Mouse (Mus musculus): ENCODE results near the gene Gm340. TPM values are rescaled to one million over a fixed set of nuclear protein-coding genes. Genes with fewer than 3 reads are reported as not detected.

The Gm340 gene
- 10 to 100 TPM in 1 of 2 experiments, 1 to 10 TPM in 1; 9.4 to 11.4 TPM for total RNA-seq (2021)
- long read RNA-seq: 0 reads

GRCm38 (mm10) chr19:41581706-41582420, at the start of gene Gm340:
TSS of gene Gm340 (plus strand) at chr19:41582370.
- peak in 1 of 2 experiments; percentile 7 for DNase-seq (ENCODE audit: low spot score in 2 of 2)

DNA sequence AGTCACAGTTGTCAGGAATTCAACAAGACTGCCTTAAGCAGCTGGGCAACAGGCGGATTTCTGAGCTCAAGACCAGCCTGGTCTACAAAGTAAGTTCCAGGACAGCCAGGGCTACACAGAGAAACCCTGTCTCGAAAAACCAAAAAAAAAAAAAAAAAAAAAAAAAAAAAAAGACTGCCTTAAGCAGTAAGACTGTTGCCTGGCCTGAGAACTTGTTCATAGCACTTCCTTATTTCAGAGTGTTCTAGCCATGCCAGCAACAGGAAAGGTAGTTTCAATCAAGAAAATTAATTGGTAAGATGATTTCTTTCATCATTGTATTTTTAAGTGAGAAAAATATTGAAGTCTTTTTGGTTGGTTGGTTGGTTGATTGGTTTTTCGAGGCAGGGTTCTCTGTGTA, 48.1 kb upstream of the Gm340 start:
- DNase-seq (ENCODE audit: low spot score in 2 of 2): no peak

- no peak for DNase-seq (ENCODE audit: low spot score in 2 of 2)
Measured at GRCm38 (mm10) chr19:41556981-41557380, 25.2 kb upstream of the Gm340 start.

- no peak for DNase-seq (ENCODE audit: low spot score in 2 of 2)
Measured at GRCm38 (mm10) chr19:41557491-41557890, 24.7 kb upstream of the Gm340 start.

GRCm38 (mm10) chr19:41558891-41559486, 23.2 kb upstream of the Gm340 start:
- DNase-seq (ENCODE audit: low spot score in 2 of 2): no peak

DNA sequence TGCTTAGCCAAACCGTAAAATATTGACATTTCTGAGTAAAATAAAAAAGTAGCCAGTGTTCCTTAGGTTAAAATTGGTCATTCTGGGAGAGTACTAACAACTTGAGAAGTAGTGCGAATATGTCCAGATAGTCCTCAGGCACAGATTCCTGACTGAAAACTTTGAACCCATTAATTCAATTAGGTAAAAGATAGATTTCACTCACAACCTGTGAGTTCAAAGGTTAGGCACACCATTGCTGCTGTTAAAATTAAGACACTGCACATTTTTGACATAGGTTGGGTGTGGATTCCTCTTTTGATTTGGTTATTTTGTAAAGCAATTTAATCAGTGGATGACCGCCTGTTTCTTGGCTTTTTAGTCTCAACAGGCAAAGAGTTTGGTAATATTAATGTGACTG, 21.3 kb upstream of the Gm340 start:
- no peak for DNase-seq (ENCODE audit: low spot score in 2 of 2)

- no peak for DNase-seq (ENCODE audit: low spot score in 2 of 2)
Measured at GRCm38 (mm10) chr19:41568791-41569190, 13.4 kb upstream of the Gm340 start.

- no peak for DNase-seq (ENCODE audit: low spot score in 2 of 2)
Measured at GRCm38 (mm10) chr19:41573700-41574099, 8.5 kb upstream of the Gm340 start.

DNA sequence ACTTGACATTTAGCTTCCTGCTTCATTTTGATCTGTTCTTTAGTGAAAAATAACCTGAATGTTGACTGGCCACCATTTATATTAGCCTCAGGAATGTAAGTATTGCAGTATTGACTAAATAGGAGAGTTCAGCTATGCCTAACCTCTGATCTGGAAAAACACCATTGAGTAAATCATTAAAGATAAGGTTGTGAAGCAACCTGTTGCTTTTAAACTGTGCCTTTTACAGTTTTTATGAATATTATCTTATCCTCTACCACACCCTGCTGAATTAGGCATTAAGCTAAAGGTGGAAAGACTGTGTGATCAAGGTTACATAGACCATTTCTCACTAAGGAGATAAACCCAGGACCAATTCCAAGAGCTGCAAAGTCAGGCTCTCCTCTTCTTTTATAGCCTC, 4.6 kb upstream of the Gm340 start:
- no peak for DNase-seq (ENCODE audit: low spot score in 2 of 2)

DNA sequence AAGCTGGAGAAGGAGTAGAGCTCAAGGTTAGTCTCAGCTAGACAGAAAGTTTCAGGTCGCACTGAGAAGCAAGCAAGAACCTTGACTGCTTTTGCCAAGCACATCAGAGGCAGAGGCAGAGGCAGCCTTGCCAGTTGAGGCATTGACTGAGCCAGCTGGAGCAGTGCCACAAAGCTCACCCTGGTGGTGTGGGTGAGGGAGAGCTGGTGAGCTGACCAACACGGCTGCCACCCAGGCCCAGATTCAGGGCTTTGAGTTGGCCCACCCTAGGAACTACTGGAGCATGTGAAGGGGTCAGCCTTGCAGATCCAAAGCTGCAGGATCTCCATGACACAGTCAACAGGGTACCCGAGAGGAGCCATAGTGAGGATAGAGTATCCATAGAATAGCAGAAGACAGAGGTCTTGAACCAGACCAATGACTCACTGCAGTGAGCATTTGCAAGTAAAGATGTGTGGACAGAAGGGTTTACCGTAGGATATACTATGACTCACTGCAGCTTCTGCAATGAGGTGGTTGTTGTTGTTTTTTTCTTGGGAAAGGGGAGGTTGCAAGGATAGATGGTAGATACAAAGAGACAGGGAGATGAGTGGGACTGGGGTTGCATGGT, 2.8 kb upstream of the Gm340 start:
- DNase-seq (ENCODE audit: low spot score in 2 of 2): peak in 1 of 2 experiments; percentile 40

DNA sequence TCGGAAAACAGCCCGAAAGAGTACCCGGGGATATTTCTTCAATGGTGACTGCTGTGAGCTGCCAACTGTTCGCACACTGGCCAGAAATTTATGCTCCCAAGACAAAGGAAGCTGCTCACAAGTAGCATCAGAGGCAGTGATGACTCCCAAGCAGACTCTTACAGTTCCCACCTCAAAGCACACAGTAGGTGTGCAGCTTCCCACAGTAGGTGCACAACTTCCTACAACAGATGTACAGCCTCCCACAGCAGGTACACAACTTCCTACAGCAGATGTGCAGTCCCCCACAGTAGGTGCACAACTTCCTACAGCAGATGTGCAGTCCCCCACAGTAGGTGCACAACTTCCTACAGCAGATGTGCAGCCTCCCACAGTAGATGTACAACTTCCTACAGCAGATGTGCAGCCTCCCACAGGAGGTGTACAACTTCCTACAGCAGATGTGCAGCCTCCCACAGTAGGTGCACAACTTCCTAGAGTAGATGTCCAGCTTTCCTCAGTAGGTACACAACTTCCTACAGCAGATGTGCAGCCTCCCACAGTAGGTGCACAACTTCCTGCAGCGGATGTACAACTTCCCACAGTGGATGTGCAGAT, 846 bp downstream of the Gm340 start:
- no peak for DNase-seq (ENCODE audit: low spot score in 2 of 2)

DNA sequence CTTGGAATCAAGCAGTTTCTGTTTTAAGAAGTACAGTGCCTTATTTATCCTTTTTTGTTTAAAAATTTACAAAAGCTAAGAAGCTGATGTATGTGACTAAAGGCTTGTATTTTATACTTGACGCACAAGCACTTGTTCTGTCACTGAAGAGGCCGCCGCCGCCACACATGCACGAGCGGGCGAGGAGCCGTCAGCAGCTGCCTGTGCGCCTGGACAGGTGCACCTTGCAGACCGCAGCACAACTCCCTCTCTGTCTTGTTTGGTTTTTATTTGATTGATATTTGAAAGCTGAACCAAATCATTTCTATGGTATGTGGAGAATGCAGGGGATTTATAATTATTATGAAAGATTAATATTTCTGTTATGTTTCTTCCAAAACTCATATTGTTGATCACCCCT, 4.6 kb downstream of the Gm340 start:
- no peak for DNase-seq (ENCODE audit: low spot score in 2 of 2)

- DNase-seq (ENCODE audit: low spot score in 2 of 2): no peak
Measured at GRCm38 (mm10) chr19:41587431-41588222, 5.5 kb downstream of the Gm340 start.

DNA sequence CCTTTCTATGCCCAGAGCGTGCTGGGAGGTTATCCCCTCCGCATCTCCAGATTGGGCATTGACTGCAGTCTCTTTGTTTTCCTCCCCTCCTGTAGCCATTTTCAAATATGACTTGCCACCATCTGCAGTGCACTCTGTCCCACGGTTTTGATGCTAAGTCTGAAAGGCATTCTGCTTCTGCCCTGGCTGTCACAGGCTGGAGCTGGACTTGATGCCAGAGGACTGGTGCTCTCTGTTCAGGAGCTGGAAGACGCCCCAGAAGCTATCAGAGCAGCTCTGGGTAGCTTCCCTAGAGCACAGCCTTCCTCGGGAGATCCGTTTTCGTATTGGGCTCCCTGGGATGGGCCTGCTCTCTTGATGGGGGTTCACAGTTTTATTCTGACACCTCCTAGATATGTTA, 6.9 kb downstream of the Gm340 start:
- DNase-seq (ENCODE audit: low spot score in 2 of 2): peak in 1 of 2 experiments; percentile 13

DNA sequence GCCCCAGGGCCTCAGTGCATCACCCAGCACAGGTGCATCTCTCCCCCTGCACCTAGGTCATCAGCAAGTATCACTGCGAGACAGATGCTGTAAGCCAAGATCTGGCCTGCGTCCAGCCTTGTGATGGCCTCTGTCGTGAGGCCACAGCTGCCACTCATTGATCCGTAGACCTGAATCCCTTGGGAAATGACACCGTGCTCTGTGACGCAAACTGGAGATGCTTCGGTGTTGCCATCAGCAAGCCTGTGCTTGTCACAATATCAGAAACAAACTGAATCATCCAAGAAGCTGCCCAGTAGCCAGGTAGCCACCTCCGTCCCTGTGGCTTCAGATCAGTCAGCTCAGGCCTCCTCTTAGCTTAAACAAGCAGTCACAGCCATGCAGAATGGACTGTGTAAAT, 7.5 kb downstream of the Gm340 start:
- peak in 1 of 2 experiments; percentile 7 for DNase-seq (ENCODE audit: low spot score in 2 of 2)

DNA sequence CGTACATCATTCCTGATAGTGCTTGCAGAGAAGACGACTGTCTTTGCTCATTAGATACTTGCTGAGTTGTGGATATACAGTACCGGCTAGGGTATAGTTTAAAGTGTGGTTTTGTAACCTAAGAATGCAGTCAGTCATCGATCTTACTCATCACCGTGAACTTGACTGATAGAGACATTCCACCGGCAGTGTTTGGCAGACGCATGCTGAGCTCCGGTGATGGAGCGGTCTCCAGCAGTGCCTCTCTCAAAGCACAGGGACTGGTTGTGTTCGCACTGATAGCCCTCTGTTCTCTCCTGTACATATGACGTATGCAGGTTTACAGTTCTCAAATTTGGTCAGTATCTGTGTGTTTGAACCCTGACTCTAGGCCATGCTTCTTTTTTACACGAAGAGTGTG, 9.6 kb downstream of the Gm340 start:
- DNase-seq (ENCODE audit: low spot score in 2 of 2): no peak

- DNase-seq (ENCODE audit: low spot score in 2 of 2): no peak
Measured at GRCm38 (mm10) chr19:41597170-41597894, 15.2 kb downstream of the Gm340 start.

GRCm38 (mm10) chr19:41600647-41601046, 18.5 kb downstream of the Gm340 start:
- DNase-seq (ENCODE audit: low spot score in 2 of 2): no peak

- no peak for DNase-seq (ENCODE audit: low spot score in 2 of 2)
Measured at GRCm38 (mm10) chr19:41606208-41606987, 24.2 kb downstream of the Gm340 start.

- no peak for DNase-seq (ENCODE audit: low spot score in 2 of 2)
Measured at GRCm38 (mm10) chr19:41611683-41612082, 29.5 kb downstream of the Gm340 start.

All from layer of hippocampus, postnatal 10 days (tissue).